Mouse (Mus musculus) CD4-positive, CD25-positive, alpha-beta regulatory T cell (primary cell): ENCODE measurements around the gene Olfr1189. TPM values are rescaled to one million over a fixed set of nuclear protein-coding genes. Genes with fewer than 3 reads are reported as not detected.

Experiments
- polyA plus RNA-seq: library from polyadenylated mRNA; unstranded; fragments of 100-300 nt; shearing (Covaris generic); gene quantifications from one replicate; pipeline ENCODE4 v1.2.1, GENCODE M21; 2017

Olfr1189 gene
- polyA plus RNA-seq = not detected

DNA sequence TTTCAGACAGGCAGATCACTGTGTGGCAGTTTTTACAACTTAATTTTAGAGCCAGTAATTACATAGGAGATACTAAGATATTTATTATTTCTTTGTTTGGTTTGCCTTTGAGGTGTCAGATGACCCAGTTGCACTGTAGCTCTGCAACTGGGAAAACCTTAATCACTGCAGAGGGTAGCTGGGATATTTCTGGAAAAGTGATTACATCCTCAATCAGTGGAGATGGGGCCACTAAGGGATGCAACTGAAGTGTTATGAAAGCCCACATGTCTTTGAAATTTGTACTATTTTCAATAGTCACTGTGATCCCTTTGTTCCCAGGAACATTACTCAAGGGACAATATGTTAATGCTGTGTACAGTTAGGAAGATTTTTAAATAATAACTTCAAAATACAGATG is at the start of gene Olfr1189:
TSS of gene Olfr1189 (plus strand) at position 301 of the 400 bp plus-strand sequence.

DNA sequence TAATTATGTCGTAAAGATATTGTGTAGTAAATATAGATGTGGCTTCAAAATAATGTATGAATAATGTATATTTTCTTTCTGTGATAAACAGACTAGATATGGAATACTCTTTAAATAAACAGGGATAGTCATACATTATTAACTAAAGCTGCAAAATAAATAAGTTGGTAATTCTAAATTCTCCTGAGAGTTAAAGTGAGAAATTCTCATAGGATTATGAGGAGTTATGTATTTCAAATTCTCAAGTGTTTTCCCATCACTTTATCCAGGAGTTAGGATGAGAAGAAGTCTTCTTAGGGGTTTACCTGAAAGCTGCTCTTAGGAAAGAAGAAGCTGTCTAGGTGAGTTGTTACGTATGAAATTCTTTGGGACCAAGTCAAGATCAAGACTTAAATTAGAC is 29.6 kb upstream of the Olfr1189 start, which contains the start of gene Olfr1188:
TSS of gene Olfr1188 (plus strand) at position 301 of the 400 bp plus-strand sequence.

DNA sequence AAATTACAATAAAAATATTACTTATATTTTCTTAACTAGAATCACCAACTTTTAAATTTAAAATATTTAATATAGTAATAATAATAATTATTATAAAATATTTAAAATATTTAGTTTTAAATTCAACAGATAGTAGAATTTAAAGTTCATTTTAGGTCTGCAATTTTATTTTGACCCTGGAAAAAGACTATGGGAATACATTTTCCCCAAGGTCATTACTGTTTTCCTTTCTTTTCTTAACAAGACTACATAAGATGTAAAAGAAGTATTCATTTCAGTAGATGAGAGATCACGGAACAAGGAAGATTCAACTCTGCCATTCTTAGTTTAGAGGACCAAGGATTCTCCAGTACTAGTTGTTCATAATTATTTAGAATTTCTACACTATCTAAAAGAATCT is 54.0 kb downstream of the Olfr1189 start, which contains the start of gene Olfr1191-ps1:
TSS of gene Olfr1191-ps1 (plus strand) at position 301 of the 400 bp plus-strand sequence.

Other genes starting within 250 kb of the Olfr1189 start
- not detected for gene Olfr1176, start 249.7 kb upstream of the Olfr1189 start, polyA plus RNA-seq
- gene Olfr1177-ps, start 240.0 kb upstream of the Olfr1189 start, polyA plus RNA-seq = not detected
- not detected for gene Olfr1178, start 199.4 kb upstream of the Olfr1189 start, polyA plus RNA-seq
- not detected for gene Olfr1179, start 180.0 kb upstream of the Olfr1189 start, polyA plus RNA-seq
- not detected for gene Olfr1180, start 167.3 kb upstream of the Olfr1189 start, polyA plus RNA-seq
- 0.06 TPM for gene Olfr1181, start 160.3 kb upstream of the Olfr1189 start, polyA plus RNA-seq
- gene Gm13757, start 137.3 kb upstream of the Olfr1189 start, polyA plus RNA-seq = not detected
- gene Olfr1183, start 131.6 kb upstream of the Olfr1189 start, polyA plus RNA-seq = not detected
- 0.19 TPM for gene Olfr1184, start 102.9 kb upstream of the Olfr1189 start, polyA plus RNA-seq
- gene Olfr1185-ps1, start 93.1 kb upstream of the Olfr1189 start, polyA plus RNA-seq = 0.05 TPM
- gene Olfr1186, start 67.9 kb upstream of the Olfr1189 start, polyA plus RNA-seq = not detected
- gene Olfr1188, start 29.5 kb upstream of the Olfr1189 start, polyA plus RNA-seq = not detected
- gene Olfr1191-ps1, start 54.1 kb downstream of the Olfr1189 start, polyA plus RNA-seq = 0.05 TPM
- gene Olfr1192-ps1, start 62.1 kb downstream of the Olfr1189 start, polyA plus RNA-seq = not detected
- gene Olfr1193, start 89.2 kb downstream of the Olfr1189 start, polyA plus RNA-seq = not detected
- gene Olfr1195, start 102.7 kb downstream of the Olfr1189 start, polyA plus RNA-seq = 0.11 TPM
- gene Olfr1196, start 118.1 kb downstream of the Olfr1189 start, polyA plus RNA-seq = not detected
- not detected for gene Olfr1197, start 145.9 kb downstream of the Olfr1189 start, polyA plus RNA-seq
- gene Olfr1198, start 164.9 kb downstream of the Olfr1189 start, polyA plus RNA-seq = not detected
- gene Olfr1199, start 174.0 kb downstream of the Olfr1189 start, polyA plus RNA-seq = not detected
- not detected for gene Olfr1200, start 184.0 kb downstream of the Olfr1189 start, polyA plus RNA-seq
- gene Olfr1201, start 206.6 kb downstream of the Olfr1189 start, polyA plus RNA-seq = not detected
- gene Olfr1202, start 228.0 kb downstream of the Olfr1189 start, polyA plus RNA-seq = not detected
- not detected for gene Olfr1205, start 243.3 kb downstream of the Olfr1189 start, polyA plus RNA-seq